Mouse (Mus musculus) embryo, embryonic 11.5 days (tissue): ENCODE measurements around the gene Ppp3ca.

Source experiments
- DNase-seq: peaks from one replicate; pipeline ENCODE4 v3.0.0-alpha.2; 2012; ENCODE audit warnings: low read depth, low spot score

Gene Ppp3ca

GRCm38 (mm10) chr3:136905577-136905976 lies 235.7 kb downstream of the Ppp3ca start:
- no peak for DNase-seq

- no peak for DNase-seq
These were observed 239.6 kb downstream of the Ppp3ca start for GRCm38 (mm10) chr3:136909534-136909933.

GRCm38 (mm10) chr3:136911276-136911675 lies 241.4 kb downstream of the Ppp3ca start:
- no peak for DNase-seq

GRCm38 (mm10) chr3:136917080-136917479 lies 247.2 kb downstream of the Ppp3ca start:
- DNase-seq: no peak

- DNase-seq: no peak
These were observed 263.1 kb downstream of the Ppp3ca start for GRCm38 (mm10) chr3:136933071-136933470.

GRCm38 (mm10) chr3:136940733-136941601 lies 271.0 kb downstream of the Ppp3ca start:
- DNase-seq: no peak

- no peak for DNase-seq
These were observed 271.6 kb downstream of the Ppp3ca start for GRCm38 (mm10) chr3:136941602-136941926.

GRCm38 (mm10) chr3:136945550-136945949 lies 275.6 kb downstream of the Ppp3ca start:
- DNase-seq: no peak

GRCm38 (mm10) chr3:136946662-136947061 lies 276.7 kb downstream of the Ppp3ca start:
- no peak for DNase-seq

GRCm38 (mm10) chr3:136948142-136948541 lies 278.2 kb downstream of the Ppp3ca start:
- DNase-seq: no peak

- no peak for DNase-seq
These were observed 281.9 kb downstream of the Ppp3ca start for GRCm38 (mm10) chr3:136951792-136952191.

- no peak for DNase-seq
These were observed 282.9 kb downstream of the Ppp3ca start for GRCm38 (mm10) chr3:136952822-136953221.

GRCm38 (mm10) chr3:136955043-136955442 lies 285.1 kb downstream of the Ppp3ca start:
- no peak for DNase-seq

- DNase-seq: no peak
These were observed 290.4 kb downstream of the Ppp3ca start for GRCm38 (mm10) chr3:136960314-136960713.

- DNase-seq: no peak
These were observed 296.9 kb downstream of the Ppp3ca start for GRCm38 (mm10) chr3:136966786-136967185.

- DNase-seq: no peak
These were observed 297.6 kb downstream of the Ppp3ca start for GRCm38 (mm10) chr3:136967510-136967909.

GRCm38 (mm10) chr3:136969796-136970195 lies 299.9 kb downstream of the Ppp3ca start:
- no peak for DNase-seq

GRCm38 (mm10) chr3:136977859-136978258 lies 307.9 kb downstream of the Ppp3ca start:
- no peak for DNase-seq

GRCm38 (mm10) chr3:136980915-136981588 lies 311.1 kb downstream of the Ppp3ca start:
- DNase-seq: no peak

GRCm38 (mm10) chr3:136981589-136981924 lies 311.6 kb downstream of the Ppp3ca start:
- DNase-seq: no peak

GRCm38 (mm10) chr3:136982021-136982420 lies 312.1 kb downstream of the Ppp3ca start:
- no peak for DNase-seq

GRCm38 (mm10) chr3:136986096-136986881 lies 316.4 kb downstream of the Ppp3ca start:
- DNase-seq: no peak
